In the genomic region with DNA sequence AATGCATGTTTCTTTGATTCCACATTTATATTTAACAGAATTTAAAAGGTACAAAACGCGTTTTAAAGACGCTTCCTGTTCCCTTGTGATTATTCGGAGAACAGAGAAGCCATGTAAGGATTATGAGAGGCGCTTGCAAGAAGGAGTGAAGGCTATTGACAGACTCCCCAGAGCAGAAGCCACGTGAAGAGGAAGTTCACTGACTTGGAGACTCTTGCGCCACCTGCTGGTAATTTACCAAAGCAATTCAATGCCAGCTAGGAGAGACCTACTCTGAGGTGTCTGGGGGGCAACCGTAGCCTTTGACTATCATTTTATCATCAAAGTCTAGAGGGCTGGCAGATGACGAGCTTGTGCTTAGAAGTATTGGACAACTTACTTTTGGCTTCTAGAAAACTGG, we compare ENCODE assay signal across 8 mouse cellular contexts.
A peak's percentile ranks its signal among the peaks of the same experiment; 100 is the strongest.
DNase-seq lines count a peak whose midpoint lies in the region; ATAC-seq and TF ChIP-seq lines count a peak whose summit lies in the region.

No protein-coding gene starts in this region.

- WGBS in neural tube, embryonic 15.5 days = 34% methylated on average over 9 of the region's 9 CpGs
- WGBS in lung, adult 2 months = 14% methylated on average over 9 of the region's 9 CpGs

- H3K9me3 ChIP-seq in neural tube, embryonic 15.5 days (replicated peaks) = no peaks in the 10 kb centered on the region

- no peak for ATAC-seq in neural tube, embryonic 15.5 days (ENCODE audit: low FRiP score)

- no peak overlapping the region for H3K27ac ChIP-seq in neural tube, embryonic 15.5 days (replicated peaks)

- DNase-seq in neural tube, embryonic 10.5 days (ENCODE audit: extremely low spot score, low spot score) = peak; percentile 57
- DNase-seq in cerebellum, adult 9-11 months = peak; percentile 28
- peak; percentile 59 to 79 for DNase-seq in frontal cortex, postnatal 36 days (ENCODE audit: low spot score in 2 of 2)
- peak; percentile 53 to 81 for DNase-seq in kidney, postnatal 25 days
- DNase-seq in lung, adult 2 months = peak; percentile 24
- peak; percentile 82 for DNase-seq in retina, postnatal 1 day
- peak; percentile 77 for DNase-seq in thymus, postnatal 4 days

- TF ChIP-seq CTCF in lung, adult 2 months (IDR thresholded peaks at IDR 0.05; ENCODE audit: insufficient read depth, low read length) = peak; percentile 47; the same call in 1 of the 2 replicates

- H3K36me3 ChIP-seq in neural tube, embryonic 15.5 days = no peaks in the 10 kb centered on the region

- H3K27me3 ChIP-seq in neural tube, embryonic 15.5 days (replicated peaks) = no peaks in the 10 kb centered on the region

- no peak overlapping the region for H3K4me3 ChIP-seq in neural tube, embryonic 15.5 days (replicated peaks)
- no peak overlapping the region for H3K4me3 ChIP-seq in lung, adult 2 months (replicated peaks; ENCODE audit: extremely low read depth, low read depth, low read length)

- H3K4me1 ChIP-seq in neural tube, embryonic 15.5 days = no peaks in the 10 kb centered on the region
- H3K4me1 ChIP-seq in lung, adult 2 months (ENCODE audit: control insufficient read depth, insufficient read depth, low read length) = no peaks in the 10 kb centered on the region

- no peak overlapping the region for H3K9ac ChIP-seq in neural tube, embryonic 15.5 days (replicated peaks)

- no peak for TF ChIP-seq POLR2A in lung, adult 2 months (IDR thresholded peaks at IDR 0.05; ENCODE audit: borderline replicate concordance, extremely low read depth, low read depth, low read length)

- no peak overlapping the region for H3K4me2 ChIP-seq in neural tube, embryonic 15.5 days

Comparison
In these comparisons a context has a peak if more than half of its experiments do, and no peak if none do; other contexts are left out.
1. DNase-seq: peak in every context shown above with its lines; median percentile 82 in retina, postnatal 1 day; 77 in thymus, postnatal 4 days; 69 in frontal cortex, postnatal 36 days; 67 in kidney, postnatal 25 days; 57 in neural tube, embryonic 10.5 days; 28 in cerebellum, adult 9-11 months; 24 in lung, adult 2 months.